Mouse (Mus musculus): ENCODE results near the gene Vps39. TPM values are rescaled to one million over a fixed set of nuclear protein-coding genes. Genes with fewer than 3 reads are reported as not detected.
A peak's percentile ranks its signal among the peaks of the same experiment; 100 is the strongest.

Vps39 gene
- total and polyA plus RNA-seq, 3 experiments = 14.9 to 27.2 (median 25.9) TPM

DNA sequence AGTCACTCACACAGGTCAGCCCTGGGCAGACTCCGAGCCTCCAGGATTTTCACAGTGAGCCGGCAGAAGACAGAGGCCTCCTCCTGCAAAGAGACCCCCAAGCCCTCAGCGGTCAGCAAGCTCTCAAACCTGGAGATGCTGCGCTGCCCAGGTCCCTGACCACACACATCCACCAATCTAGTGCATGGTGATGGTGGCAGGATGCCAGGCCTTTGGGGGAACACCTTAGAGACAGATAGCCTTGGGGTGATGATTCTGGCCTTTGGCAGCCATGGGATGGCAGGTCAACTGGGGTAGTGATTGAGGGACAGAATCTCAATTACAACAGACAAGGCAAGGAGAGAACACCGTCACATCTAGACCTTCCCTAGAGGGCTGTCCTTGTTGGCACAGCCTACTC is 68.8 kb downstream of the Vps39 start:
- H3K4me3 ChIP-seq = no peak overlapping the region
- no peaks in the 10 kb centered on the region for H3K4me1 ChIP-seq (ENCODE audit: control insufficient read depth, insufficient read depth, low read length)
- intact Hi-C loops (cut with DNase I) = loop anchor here (5.0 kb wide), 2 partner anchors 112 to 202 kb away; no protein-coding TSS in a partner anchor
- no peaks in the 10 kb centered on the region for H3K36me3 ChIP-seq (ENCODE audit: control insufficient read depth, insufficient read depth, low read length)
- TF ChIP-seq CTCF (IDR thresholded peaks at IDR 0.05) (no peak), EP300 (IDR thresholded peaks at IDR 0.05; ENCODE audit: insufficient read depth, low read depth, low read length) (no peak), POLR2A (IDR thresholded peaks at IDR 0.05; ENCODE audit: insufficient read depth, low read depth, low read length) (no peak)
- WGBS = 84% methylated on average over 5 of the region's 5 CpGs
- DNase-seq = no peak
- no peak overlapping the region for H3K9ac ChIP-seq (ENCODE audit: low read depth, low read length)
- H3K79me2 ChIP-seq (replicated peaks; ENCODE audit: control insufficient read depth, insufficient read depth, low read length) = no peaks in the 10 kb centered on the region
- no peaks in the 10 kb centered on the region for H3K27me3 ChIP-seq (ENCODE audit: control insufficient read depth, insufficient read depth, low read length)
- no peak overlapping the region for H3K27ac ChIP-seq

DNA sequence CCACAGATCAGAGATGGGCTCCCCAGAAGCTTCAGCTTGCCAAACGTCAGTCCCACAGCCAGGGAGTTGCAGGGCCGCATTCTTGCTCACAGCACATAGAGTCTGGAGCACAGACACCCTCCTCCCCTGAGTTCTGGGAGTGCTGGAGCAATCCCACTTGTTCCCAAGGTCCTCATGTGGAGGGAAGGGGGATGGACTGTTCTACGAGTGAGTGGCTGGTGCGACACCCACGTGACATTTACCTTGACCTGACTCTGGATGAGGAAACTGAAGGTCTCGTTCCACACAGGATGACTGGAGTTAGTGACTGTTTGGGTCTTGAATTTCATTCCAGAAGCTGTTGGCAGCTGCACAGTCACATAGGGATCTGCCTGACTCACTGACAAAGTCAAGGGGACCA is 69.4 kb downstream of the Vps39 start:
- no peaks in the 10 kb centered on the region for H3K36me3 ChIP-seq (ENCODE audit: control insufficient read depth, insufficient read depth, low read length)
- H3K9ac ChIP-seq (ENCODE audit: low read depth, low read length) = no peak overlapping the region
- no peaks in the 10 kb centered on the region for H3K79me2 ChIP-seq (replicated peaks; ENCODE audit: control insufficient read depth, insufficient read depth, low read length)
- TF ChIP-seq POLR2A (IDR thresholded peaks at IDR 0.05; ENCODE audit: insufficient read depth, low read depth, low read length) = no peak
- TF ChIP-seq CTCF (IDR thresholded peaks at IDR 0.05) = no peak
- no peak for TF ChIP-seq EP300 (IDR thresholded peaks at IDR 0.05; ENCODE audit: insufficient read depth, low read depth, low read length)
- no peaks in the 10 kb centered on the region for H3K4me1 ChIP-seq (ENCODE audit: control insufficient read depth, insufficient read depth, low read length)
- no peak overlapping the region for H3K27ac ChIP-seq
- no peak overlapping the region for H3K4me3 ChIP-seq
- no peaks in the 10 kb centered on the region for H3K27me3 ChIP-seq (ENCODE audit: control insufficient read depth, insufficient read depth, low read length)
- WGBS = 55% methylated on average over 6 of the region's 6 CpGs
- intact Hi-C loops (cut with DNase I) = loop anchor here (5.0 kb wide), 2 partner anchors 111 to 201 kb away; no protein-coding TSS in a partner anchor
- no peak for DNase-seq

DNA sequence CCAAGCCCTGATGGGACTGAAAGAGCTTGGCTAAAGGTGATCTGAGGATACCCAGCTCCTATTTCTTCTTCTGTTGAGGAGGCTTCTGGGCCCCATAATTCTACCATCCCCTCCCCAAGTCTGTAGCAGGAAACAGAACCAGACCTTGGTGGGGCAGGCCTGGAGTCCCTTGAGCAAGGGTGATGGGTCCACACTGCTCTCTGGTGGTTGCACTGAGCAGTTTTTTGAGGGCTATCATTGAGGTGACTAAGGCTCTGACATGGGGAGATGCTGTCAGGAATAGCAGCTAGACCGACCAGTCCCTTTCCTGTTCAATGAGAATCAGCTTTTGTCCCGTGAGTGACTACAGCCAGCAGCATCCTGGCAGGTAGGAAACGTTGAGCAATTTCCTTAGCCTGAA is 71.7 kb downstream of the Vps39 start:
- no peak overlapping the region for H3K27ac ChIP-seq
- no peaks in the 10 kb centered on the region for H3K4me1 ChIP-seq (ENCODE audit: control insufficient read depth, insufficient read depth, low read length)
- no peak overlapping the region for H3K9ac ChIP-seq (ENCODE audit: low read depth, low read length)
- intact Hi-C loops (cut with DNase I) = loop anchor here (5.0 kb wide), 2 partner anchors 109 to 199 kb away; no protein-coding TSS in a partner anchor
- 46% methylated on average over 3 of the region's 3 CpGs for WGBS
- H3K27me3 ChIP-seq (ENCODE audit: control insufficient read depth, insufficient read depth, low read length) = no peaks in the 10 kb centered on the region
- DNase-seq = no peak
- no peaks in the 10 kb centered on the region for H3K79me2 ChIP-seq (replicated peaks; ENCODE audit: control insufficient read depth, insufficient read depth, low read length)
- H3K36me3 ChIP-seq (ENCODE audit: control insufficient read depth, insufficient read depth, low read length) = no peaks in the 10 kb centered on the region
- TF ChIP-seq CTCF (IDR thresholded peaks at IDR 0.05) = 0 out of 2 replicates have a peak, but pooled peaks have one; percentile 13
- no peak for TF ChIP-seq POLR2A (IDR thresholded peaks at IDR 0.05; ENCODE audit: insufficient read depth, low read depth, low read length)
- TF ChIP-seq EP300 (IDR thresholded peaks at IDR 0.05; ENCODE audit: insufficient read depth, low read depth, low read length) = no peak
- H3K4me3 ChIP-seq = no peak overlapping the region

DNA sequence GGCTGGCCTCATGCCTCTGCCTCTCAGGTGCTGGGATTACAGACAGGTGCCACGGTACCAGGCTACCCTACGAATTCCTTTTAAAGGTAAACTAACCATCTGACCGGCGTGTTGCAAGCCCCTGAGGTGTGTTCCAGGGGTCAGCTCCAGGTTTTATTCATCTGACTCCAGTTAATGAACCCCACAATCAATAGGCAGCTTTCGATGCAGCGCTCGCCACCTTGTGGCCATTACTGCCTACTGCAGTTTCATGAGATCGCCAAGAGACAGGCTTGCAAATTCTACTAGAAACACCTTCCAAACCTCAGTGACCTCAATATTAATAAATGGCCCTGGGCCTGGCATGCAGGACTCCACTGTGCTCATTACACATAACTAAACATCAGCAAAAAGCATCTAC is 73.0 kb downstream of the Vps39 start:
- H3K27ac ChIP-seq = no peak overlapping the region
- TF ChIP-seq CTCF (IDR thresholded peaks at IDR 0.05) (peak; percentile 91), POLR2A (IDR thresholded peaks at IDR 0.05; ENCODE audit: insufficient read depth, low read depth, low read length) (no peak)
- intact Hi-C loops (cut with DNase I) = loop anchor here (5.0 kb wide), 2 partner anchors 108 to 198 kb away; no protein-coding TSS in a partner anchor
- no peaks in the 10 kb centered on the region for H3K27me3 ChIP-seq (ENCODE audit: control insufficient read depth, insufficient read depth, low read length)
- peak; percentile 29 to 45 for DNase-seq
- H3K4me3 ChIP-seq = no peak overlapping the region
- H3K36me3 ChIP-seq (ENCODE audit: control insufficient read depth, insufficient read depth, low read length) = no peaks in the 10 kb centered on the region
- no peak overlapping the region for H3K9ac ChIP-seq (ENCODE audit: low read depth, low read length)
- WGBS = 18% methylated on average over 8 of the region's 8 CpGs
- H3K79me2 ChIP-seq (replicated peaks; ENCODE audit: control insufficient read depth, insufficient read depth, low read length) = no peaks in the 10 kb centered on the region
- H3K4me1 ChIP-seq (ENCODE audit: control insufficient read depth, insufficient read depth, low read length) = no peaks in the 10 kb centered on the region

DNA sequence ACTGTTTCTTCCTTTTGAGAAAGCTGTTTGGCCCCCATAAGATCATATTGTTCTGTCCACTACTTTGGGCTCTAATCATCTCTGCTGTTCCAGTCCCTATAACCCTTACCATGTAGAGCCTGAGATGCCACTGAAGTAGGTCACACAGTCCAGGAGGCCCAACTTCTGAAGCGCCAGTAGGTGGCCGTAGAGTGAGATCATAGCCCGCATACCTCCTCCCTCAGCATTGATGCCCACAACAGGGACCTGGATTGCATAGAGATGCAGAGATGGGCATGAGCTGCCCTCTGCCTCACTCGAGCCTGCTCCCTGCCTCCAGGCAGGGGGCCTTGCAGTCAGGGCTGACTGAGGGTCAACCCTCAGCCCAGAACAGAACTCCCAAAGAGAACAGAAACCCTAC is 76.0 kb downstream of the Vps39 start:
- no peaks in the 10 kb centered on the region for H3K4me1 ChIP-seq (ENCODE audit: control insufficient read depth, insufficient read depth, low read length)
- no peak for TF ChIP-seq POLR2A (IDR thresholded peaks at IDR 0.05; ENCODE audit: insufficient read depth, low read depth, low read length)
- TF ChIP-seq CTCF (IDR thresholded peaks at IDR 0.05) = no peak
- TF ChIP-seq EP300 (IDR thresholded peaks at IDR 0.05; ENCODE audit: insufficient read depth, low read depth, low read length) = no peak
- H3K4me3 ChIP-seq = no peak overlapping the region
- no peaks in the 10 kb centered on the region for H3K79me2 ChIP-seq (replicated peaks; ENCODE audit: control insufficient read depth, insufficient read depth, low read length)
- DNase-seq = no peak
- WGBS = 78% methylated on average over 4 of the region's 4 CpGs
- no peak overlapping the region for H3K9ac ChIP-seq (ENCODE audit: low read depth, low read length)
- H3K36me3 ChIP-seq (ENCODE audit: control insufficient read depth, insufficient read depth, low read length) = no peaks in the 10 kb centered on the region
- intact Hi-C loops (cut with DNase I) = no loop called here
- H3K27me3 ChIP-seq (ENCODE audit: control insufficient read depth, insufficient read depth, low read length) = no peaks in the 10 kb centered on the region
- no peak overlapping the region for H3K27ac ChIP-seq

DNA sequence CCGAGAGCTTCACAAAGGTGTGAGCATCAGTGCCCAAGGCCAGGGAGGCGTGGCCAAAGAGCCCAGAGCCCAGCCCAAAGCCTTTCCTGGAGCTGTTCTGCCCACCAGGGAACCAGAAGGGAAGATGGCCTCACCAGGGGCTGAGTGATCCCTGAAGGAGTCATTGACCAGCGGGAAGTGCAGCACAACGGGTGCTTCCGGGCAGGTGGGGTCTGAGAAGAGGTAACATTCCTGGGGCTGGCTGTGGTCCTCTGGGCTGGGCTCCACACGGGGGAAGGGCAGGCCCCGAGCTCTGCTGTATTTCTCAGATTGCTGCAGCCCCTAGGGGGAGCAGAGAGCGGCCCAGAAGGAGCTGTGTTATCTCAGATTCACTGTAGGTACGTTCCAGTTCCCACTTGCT is 84.3 kb downstream of the Vps39 start:
- DNase-seq = no peak
- no peak overlapping the region for H3K9ac ChIP-seq (ENCODE audit: low read depth, low read length)
- no peaks in the 10 kb centered on the region for H3K4me1 ChIP-seq (ENCODE audit: control insufficient read depth, insufficient read depth, low read length)
- no peaks in the 10 kb centered on the region for H3K79me2 ChIP-seq (replicated peaks; ENCODE audit: control insufficient read depth, insufficient read depth, low read length)
- H3K27ac ChIP-seq = no peak overlapping the region
- WGBS = 5% methylated on average over 9 of the region's 9 CpGs
- no peak overlapping the region for H3K4me3 ChIP-seq
- no peaks in the 10 kb centered on the region for H3K27me3 ChIP-seq (ENCODE audit: control insufficient read depth, insufficient read depth, low read length)
- intact Hi-C loops (cut with DNase I) = no loop called here
- no peaks in the 10 kb centered on the region for H3K36me3 ChIP-seq (ENCODE audit: control insufficient read depth, insufficient read depth, low read length)
- no peak for TF ChIP-seq CTCF (IDR thresholded peaks at IDR 0.05)
- no peak for TF ChIP-seq EP300 (IDR thresholded peaks at IDR 0.05; ENCODE audit: insufficient read depth, low read depth, low read length)
- TF ChIP-seq POLR2A (IDR thresholded peaks at IDR 0.05; ENCODE audit: insufficient read depth, low read depth, low read length) = no peak

Other genes with a start within 250 kb of the Vps39 start
- gene Ehd4, start 198.5 kb downstream of the Vps39 start, total RNA-seq (2021) = 100 to 1,000 TPM; 330 to 373 TPM
- gene Ehd4, start 198.5 kb downstream of the Vps39 start, polyA plus RNA-seq (2012; rRNA removed) = 213 and 279 TPM in 2 replicates
- 1 to 10 TPM; 3.5 to 4.0 TPM for gene Pla2g4e, start 107.8 kb downstream of the Vps39 start, total RNA-seq (2021)
- gene Pla2g4e, start 107.8 kb downstream of the Vps39 start, polyA plus RNA-seq (2012; rRNA removed) = 5.9 and 8.4 TPM in 2 replicates
- gene Pla2g4d, start 63.9 kb downstream of the Vps39 start, total RNA-seq (2021) = not detected
- not detected in 2 replicates for gene Pla2g4d, start 63.9 kb downstream of the Vps39 start, polyA plus RNA-seq (2012; rRNA removed)
- not detected for gene Pla2g4f, start 39.0 kb downstream of the Vps39 start, total RNA-seq (2021)
- gene Pla2g4f, start 39.0 kb downstream of the Vps39 start, polyA plus RNA-seq (2012; rRNA removed) = 0.08 TPM in 1 of 2 replicates, not detected in the other
- gene Ganc, start 50.8 kb upstream of the Vps39 start, total RNA-seq (2021) = 10 to 100 TPM; 22.0 to 24.5 TPM
- gene Ganc, start 50.8 kb upstream of the Vps39 start, polyA plus RNA-seq (2012; rRNA removed) = 14.3 and 20.3 TPM in 2 replicates
- gene Tmem87a, start 51.0 kb upstream of the Vps39 start, total RNA-seq (2021) = 10 to 100 TPM; 15.4 to 17.6 TPM
- gene Tmem87a, start 51.0 kb upstream of the Vps39 start, polyA plus RNA-seq (2012; rRNA removed) = 7.6 and 12.2 TPM in 2 replicates
- 1 to 10 TPM; 1.5 to 1.9 TPM for gene Capn3, start 102.9 kb upstream of the Vps39 start, total RNA-seq (2021)
- gene Capn3, start 102.9 kb upstream of the Vps39 start, polyA plus RNA-seq (2012; rRNA removed) = 2.6 and 3.0 TPM in 2 replicates
- gene Zfp106, start 210.7 kb upstream of the Vps39 start, total RNA-seq (2021) = 100 to 1,000 TPM; 443 to 527 TPM
- 174 and 320 TPM in 2 replicates for gene Zfp106, start 210.7 kb upstream of the Vps39 start, polyA plus RNA-seq (2012; rRNA removed)
- 10 to 100 TPM; 57.9 to 65.4 TPM for gene Snap23, start 214.5 kb upstream of the Vps39 start, total RNA-seq (2021)
- gene Snap23, start 214.5 kb upstream of the Vps39 start, polyA plus RNA-seq (2012; rRNA removed) = 12.1 and 25.8 TPM in 2 replicates

All from heart, adult 2 months (tissue).